Mouse (Mus musculus): ENCODE measurements at regions not wholly inside any gene's neighbourhood (a gene's known extent, or its start where the extent isn't known, plus 50 kb on each side); places are given as distances from the start of the nearest gene placed in this dataset.

GRCm38 (mm10) chr7:129987119-129987665, 395.5 kb downstream of the Wdr11 start:
- no peak overlapping the region; the same call in 1 of the 2 replicates for H3K27ac ChIP-seq (ENCODE audit: low read length)
- 31% methylated on average over 6 of the region's 6 CpGs for WGBS

GRCm38 (mm10) chr7:129987713-129988112, 396.1 kb downstream of the Wdr11 start:
- WGBS: 47% methylated on average over 4 of the region's 4 CpGs
- no peak for ATAC-seq (ENCODE audit: insufficient number of reproducible peaks, insufficient read depth, low FRiP score, low read depth)
- Histone ChIP-seq H3K4me1 (ENCODE audit: control insufficient read depth, insufficient read depth, low read length) (peaks cover 8% of the 10 kb centered on the region; the same call in 1 of the 2 replicates), H3K27me3 (ENCODE audit: control insufficient read depth, insufficient read depth, low read length) (no peaks in the 10 kb centered on the region), H3K27ac (ENCODE audit: low read length) (no peak overlapping the region; the same call in 1 of the 2 replicates), H3K4me3 (ENCODE audit: low read depth, low read length) (no peak overlapping the region), H3K9ac (replicated peaks; ENCODE audit: low read depth, low read length) (no peak overlapping the region), H3K36me3 (ENCODE audit: control insufficient read depth, insufficient read depth, low read length) (no peaks in the 10 kb centered on the region), H3K4me2 (replicated peaks; ENCODE audit: low read depth, low read length) (no peak overlapping the region), H3K9me3 (ENCODE audit: control insufficient read depth, low read depth, low read length) (no peaks in the 10 kb centered on the region)

More at GRCm38 (mm10) chr7:129987119-129987665, 395.5 kb downstream of the Wdr11 start:
- Histone ChIP-seq H3K4me2 (replicated peaks; ENCODE audit: low read depth, low read length) (no peak overlapping the region), H3K4me3 (ENCODE audit: low read depth, low read length) (no peak overlapping the region), H3K9me3 (ENCODE audit: control insufficient read depth, low read depth, low read length) (no peaks in the 10 kb centered on the region), H3K36me3 (ENCODE audit: control insufficient read depth, insufficient read depth, low read length) (no peaks in the 10 kb centered on the region), H3K9ac (replicated peaks; ENCODE audit: low read depth, low read length) (no peak overlapping the region), H3K27me3 (ENCODE audit: control insufficient read depth, insufficient read depth, low read length) (no peaks in the 10 kb centered on the region), H3K4me1 (ENCODE audit: control insufficient read depth, insufficient read depth, low read length) (peaks cover 8% of the 10 kb centered on the region; the same call in 1 of the 2 replicates)
- ATAC-seq (ENCODE audit: insufficient number of reproducible peaks, insufficient read depth, low FRiP score, low read depth): no peak

- H3K4me3 ChIP-seq (ENCODE audit: low read depth, low read length): no peak overlapping the region
- 54% methylated on average over 14 of the region's 14 CpGs for WGBS
- peaks cover 5% of the 10 kb centered on the region; the same call in 1 of the 2 replicates for H3K4me1 ChIP-seq (ENCODE audit: control insufficient read depth, insufficient read depth, low read length)
- no peaks in the 10 kb centered on the region for H3K27me3 ChIP-seq (ENCODE audit: control insufficient read depth, insufficient read depth, low read length)
- no peak overlapping the region for H3K4me2 ChIP-seq (replicated peaks; ENCODE audit: low read depth, low read length)
- ATAC-seq (ENCODE audit: insufficient number of reproducible peaks, insufficient read depth, low FRiP score, low read depth): no peak
- H3K9me3 ChIP-seq (ENCODE audit: control insufficient read depth, low read depth, low read length): no peaks in the 10 kb centered on the region
- H3K27ac ChIP-seq (ENCODE audit: low read length): 0 out of 2 replicates have a peak overlapping the region, but pooled peaks have one; percentile 16
- no peak overlapping the region for H3K9ac ChIP-seq (replicated peaks; ENCODE audit: low read depth, low read length)
- no peaks in the 10 kb centered on the region for H3K36me3 ChIP-seq (ENCODE audit: control insufficient read depth, insufficient read depth, low read length)
These were observed 402.0 kb downstream of the Wdr11 start for GRCm38 (mm10) chr7:129993446-129994223.

- no peak overlapping the region for H3K27ac ChIP-seq (ENCODE audit: low read length)
- no peak overlapping the region for H3K4me2 ChIP-seq (replicated peaks; ENCODE audit: low read depth, low read length)
- 90% methylated on average over 7 of the region's 7 CpGs for WGBS
- H3K4me1 ChIP-seq (ENCODE audit: control insufficient read depth, insufficient read depth, low read length): peaks cover 6% of the 10 kb centered on the region; the same call in 1 of the 2 replicates
- no peak for ATAC-seq (ENCODE audit: insufficient number of reproducible peaks, insufficient read depth, low FRiP score, low read depth)
- no peaks in the 10 kb centered on the region for H3K36me3 ChIP-seq (ENCODE audit: control insufficient read depth, insufficient read depth, low read length)
- no peaks in the 10 kb centered on the region for H3K9me3 ChIP-seq (ENCODE audit: control insufficient read depth, low read depth, low read length)
- H3K4me3 ChIP-seq (ENCODE audit: low read depth, low read length): no peak overlapping the region
- no peaks in the 10 kb centered on the region for H3K27me3 ChIP-seq (ENCODE audit: control insufficient read depth, insufficient read depth, low read length)
- H3K9ac ChIP-seq (replicated peaks; ENCODE audit: low read depth, low read length): no peak overlapping the region
These were observed 403.9 kb downstream of the Wdr11 start for GRCm38 (mm10) chr7:129995529-129995928.

- H3K27ac ChIP-seq (ENCODE audit: low read length): peak overlapping the region; percentile 44; the same call in 1 of the 2 replicates
- H3K36me3 ChIP-seq (ENCODE audit: control insufficient read depth, insufficient read depth, low read length): no peaks in the 10 kb centered on the region
- WGBS: 32% methylated on average over 10 of the region's 10 CpGs
- H3K9me3 ChIP-seq (ENCODE audit: control insufficient read depth, low read depth, low read length): no peaks in the 10 kb centered on the region
- no peak overlapping the region for H3K4me3 ChIP-seq (ENCODE audit: low read depth, low read length)
- H3K4me1 ChIP-seq (ENCODE audit: control insufficient read depth, insufficient read depth, low read length): peaks cover 25% of the 10 kb centered on the region
- no peak overlapping the region for H3K9ac ChIP-seq (replicated peaks; ENCODE audit: low read depth, low read length)
- no peak for ATAC-seq (ENCODE audit: insufficient number of reproducible peaks, insufficient read depth, low FRiP score, low read depth)
- no peaks in the 10 kb centered on the region for H3K27me3 ChIP-seq (ENCODE audit: control insufficient read depth, insufficient read depth, low read length)
- H3K4me2 ChIP-seq (replicated peaks; ENCODE audit: low read depth, low read length): 0 out of 2 replicates have a peak overlapping the region, but pooled peaks have one; percentile 5
These were observed 409.4 kb downstream of the Wdr11 start for GRCm38 (mm10) chr7:130001064-130001463.

- H3K4me2 ChIP-seq (replicated peaks; ENCODE audit: low read depth, low read length): no peak overlapping the region
- ATAC-seq (ENCODE audit: insufficient number of reproducible peaks, insufficient read depth, low FRiP score, low read depth): no peak
- H3K4me1 ChIP-seq (ENCODE audit: control insufficient read depth, insufficient read depth, low read length): peaks cover 25% of the 10 kb centered on the region
- H3K9me3 ChIP-seq (ENCODE audit: control insufficient read depth, low read depth, low read length): no peaks in the 10 kb centered on the region
- no peak overlapping the region for H3K27ac ChIP-seq (ENCODE audit: low read length)
- no peak overlapping the region for H3K4me3 ChIP-seq (ENCODE audit: low read depth, low read length)
- H3K9ac ChIP-seq (replicated peaks; ENCODE audit: low read depth, low read length): no peak overlapping the region
- H3K36me3 ChIP-seq (ENCODE audit: control insufficient read depth, insufficient read depth, low read length): no peaks in the 10 kb centered on the region
- no peaks in the 10 kb centered on the region for H3K27me3 ChIP-seq (ENCODE audit: control insufficient read depth, insufficient read depth, low read length)
- 53% methylated on average over 12 of the region's 12 CpGs for WGBS
These were observed 410.3 kb downstream of the Wdr11 start for GRCm38 (mm10) chr7:130002002-130002401.

- ATAC-seq (ENCODE audit: insufficient number of reproducible peaks, insufficient read depth, low FRiP score, low read depth): no peak; the same call in 1 of the 2 replicates
- WGBS: 19% methylated on average over 10 of the region's 10 CpGs
- no peaks in the 10 kb centered on the region for H3K9me3 ChIP-seq (ENCODE audit: control insufficient read depth, low read depth, low read length)
- no peaks in the 10 kb centered on the region for H3K36me3 ChIP-seq (ENCODE audit: control insufficient read depth, insufficient read depth, low read length)
- H3K27ac ChIP-seq (ENCODE audit: low read length): peak overlapping the region; percentile 68; the same call in 1 of the 2 replicates
- H3K27me3 ChIP-seq (ENCODE audit: control insufficient read depth, insufficient read depth, low read length): no peaks in the 10 kb centered on the region
- H3K4me3 ChIP-seq (ENCODE audit: low read depth, low read length): no peak overlapping the region
- peaks cover 44% of the 10 kb centered on the region for H3K4me1 ChIP-seq (ENCODE audit: control insufficient read depth, insufficient read depth, low read length)
- no peak overlapping the region for H3K4me2 ChIP-seq (replicated peaks; ENCODE audit: low read depth, low read length)
- H3K9ac ChIP-seq (replicated peaks; ENCODE audit: low read depth, low read length): no peak overlapping the region
These were observed 413.7 kb downstream of the Wdr11 start for GRCm38 (mm10) chr7:130005406-130005805.

- Histone ChIP-seq H3K4me3 (ENCODE audit: low read depth, low read length) (no peak overlapping the region), H3K4me2 (replicated peaks; ENCODE audit: low read depth, low read length) (no peak overlapping the region), H3K36me3 (ENCODE audit: control insufficient read depth, insufficient read depth, low read length) (no peaks in the 10 kb centered on the region), H3K27me3 (ENCODE audit: control insufficient read depth, insufficient read depth, low read length) (no peaks in the 10 kb centered on the region), H3K9ac (replicated peaks; ENCODE audit: low read depth, low read length) (no peak overlapping the region), H3K9me3 (ENCODE audit: control insufficient read depth, low read depth, low read length) (no peaks in the 10 kb centered on the region), H3K27ac (ENCODE audit: low read length) (peak overlapping the region; percentile 72), H3K4me1 (ENCODE audit: control insufficient read depth, insufficient read depth, low read length) (peaks cover 41% of the 10 kb centered on the region; the same call in 1 of the 2 replicates)
- 18% methylated on average over 6 of the region's 6 CpGs for WGBS
- no peak for ATAC-seq (ENCODE audit: insufficient number of reproducible peaks, insufficient read depth, low FRiP score, low read depth)
These were observed 416.4 kb downstream of the Wdr11 start for GRCm38 (mm10) chr7:130007993-130008583.

All from stomach, embryonic 14.5 days (tissue).